Mouse (Mus musculus): ENCODE measurements around the gene Crip3.

The Crip3 gene

DNA sequence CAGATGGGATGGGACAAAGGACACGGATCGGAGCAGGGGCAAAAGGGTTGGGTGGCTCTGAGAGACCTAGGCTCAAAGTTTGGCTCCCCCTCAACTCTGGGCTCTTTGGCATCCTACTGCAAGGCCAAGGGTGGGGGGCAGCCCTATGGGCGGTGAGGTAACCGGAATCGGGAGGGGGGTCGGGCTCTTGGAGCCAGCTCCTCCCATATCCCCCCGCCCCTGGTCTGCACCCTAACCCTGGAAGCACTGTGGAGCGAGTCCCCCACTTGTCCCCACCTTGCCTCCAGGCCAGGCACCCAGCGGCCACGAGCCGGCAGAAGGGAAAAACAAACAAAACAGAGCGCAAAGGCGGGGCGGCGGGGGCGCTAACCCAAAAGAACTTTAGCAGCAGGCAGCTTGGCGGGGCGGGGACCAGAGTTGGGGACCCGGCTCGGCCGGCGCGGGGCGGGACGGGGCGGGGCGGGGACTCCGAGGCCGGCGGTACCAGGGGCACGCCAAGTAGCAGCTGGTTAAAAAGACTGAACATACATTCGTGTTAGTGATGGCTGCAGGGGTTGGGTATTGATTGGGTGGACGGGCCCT, 26.5 kb downstream of the Crip3 start:
- DNase-seq (ENCODE audit: low read depth): no peak

DNA sequence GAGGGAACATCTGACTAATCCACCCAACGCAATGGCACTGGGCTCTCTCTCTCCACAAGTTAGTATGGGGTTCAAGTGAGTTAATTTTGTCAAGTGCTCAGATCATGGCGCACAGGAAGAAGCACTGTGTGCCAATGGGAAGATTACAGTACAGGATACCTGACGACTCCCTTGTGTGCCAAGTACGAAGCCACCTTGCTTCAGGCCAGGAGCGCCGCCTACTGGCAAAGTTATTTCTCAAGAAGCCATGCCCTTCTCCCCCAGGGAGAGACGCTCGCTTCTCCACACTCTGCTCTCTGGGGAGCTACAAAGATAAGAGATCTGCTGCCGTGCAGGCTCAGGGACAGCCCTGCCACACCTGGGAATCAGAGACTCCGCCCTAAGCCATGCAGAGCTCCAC, 29.1 kb downstream of the Crip3 start:
- DNase-seq (ENCODE audit: low read depth): peak; percentile 66

DNA sequence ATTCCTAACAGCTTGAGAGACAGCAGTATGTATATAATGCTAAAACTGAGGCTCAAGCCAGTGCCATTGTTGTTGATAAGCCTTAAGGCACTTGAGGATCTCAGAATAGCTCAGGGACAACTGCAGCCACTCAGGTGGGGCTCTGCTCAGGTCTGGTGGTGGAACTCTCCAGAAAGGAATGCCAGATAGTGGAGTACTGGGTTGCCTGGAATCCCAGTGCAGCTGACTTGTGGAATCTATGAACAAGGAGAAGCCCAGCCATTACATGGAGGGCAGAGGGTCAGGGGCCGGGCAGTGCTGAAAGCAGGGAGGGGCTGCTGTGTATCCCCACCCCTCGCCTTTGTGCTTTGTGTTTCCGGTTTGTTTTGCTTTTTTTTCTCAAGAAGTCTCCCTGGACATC, 29.7 kb downstream of the Crip3 start:
- no peak for DNase-seq (ENCODE audit: low read depth)

DNA sequence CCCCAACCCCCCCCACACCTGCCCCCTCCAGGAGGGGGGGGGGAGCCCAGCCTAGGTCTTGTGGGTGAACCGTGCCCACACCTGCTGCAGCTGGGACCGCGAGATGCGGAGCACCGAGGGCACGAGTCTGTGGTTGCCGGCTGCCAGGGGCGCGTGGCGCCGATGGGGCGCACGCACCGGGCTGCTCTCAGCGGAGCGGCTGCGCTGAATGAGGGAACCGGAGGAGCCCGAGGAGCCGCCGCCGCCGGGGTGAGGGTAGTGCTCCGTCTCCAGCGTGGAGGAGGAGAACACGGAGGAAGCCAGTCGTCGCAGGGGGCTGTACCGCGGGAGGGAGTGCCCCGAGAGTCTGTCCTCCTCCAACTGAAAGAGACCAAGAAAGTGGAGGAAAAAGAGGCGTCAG, 31.9 kb downstream of the Crip3 start:
- DNase-seq (ENCODE audit: low read depth): no peak

DNA sequence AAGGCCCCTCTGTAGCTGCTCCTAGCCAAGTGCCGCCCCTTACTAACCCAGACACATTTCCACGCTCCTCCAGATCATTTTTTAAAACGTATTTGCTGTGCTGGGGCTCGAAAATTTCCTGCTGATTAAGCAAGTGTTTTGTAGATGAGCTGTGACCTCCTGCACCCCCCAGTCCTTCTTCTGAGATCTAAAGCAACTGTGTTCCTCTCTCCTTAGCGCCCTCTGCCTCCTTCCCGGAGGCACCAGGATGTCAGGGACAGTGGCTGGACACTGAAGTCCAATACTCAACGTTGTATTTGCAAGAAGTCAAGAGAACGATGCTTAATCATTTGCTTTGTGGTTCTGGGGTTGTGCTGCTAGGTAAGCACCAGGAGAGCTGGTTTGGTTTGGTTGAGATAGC, 32.6 kb downstream of the Crip3 start:
- DNase-seq (ENCODE audit: low read depth): no peak

DNA sequence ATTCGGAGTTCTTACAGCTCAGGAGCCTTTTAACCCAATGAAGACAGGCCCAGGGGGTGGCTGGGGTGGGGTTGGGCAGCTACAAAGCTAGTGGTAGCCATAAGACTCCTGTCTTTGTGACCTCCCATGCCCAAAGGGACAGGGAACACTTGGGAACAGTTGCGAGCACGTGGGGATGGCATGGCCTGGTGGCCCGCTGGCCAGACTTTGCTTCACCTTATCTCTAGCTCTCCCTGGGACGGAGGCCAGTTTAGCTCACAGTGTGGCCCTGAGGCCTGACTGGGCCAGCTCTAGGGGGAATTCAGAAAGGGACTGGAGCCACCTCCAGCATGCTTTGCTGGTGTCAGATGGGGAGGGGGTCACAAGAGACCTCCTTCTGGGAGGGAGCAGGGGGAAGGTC, 33.5 kb downstream of the Crip3 start:
- DNase-seq (ENCODE audit: low read depth): no peak

DNA sequence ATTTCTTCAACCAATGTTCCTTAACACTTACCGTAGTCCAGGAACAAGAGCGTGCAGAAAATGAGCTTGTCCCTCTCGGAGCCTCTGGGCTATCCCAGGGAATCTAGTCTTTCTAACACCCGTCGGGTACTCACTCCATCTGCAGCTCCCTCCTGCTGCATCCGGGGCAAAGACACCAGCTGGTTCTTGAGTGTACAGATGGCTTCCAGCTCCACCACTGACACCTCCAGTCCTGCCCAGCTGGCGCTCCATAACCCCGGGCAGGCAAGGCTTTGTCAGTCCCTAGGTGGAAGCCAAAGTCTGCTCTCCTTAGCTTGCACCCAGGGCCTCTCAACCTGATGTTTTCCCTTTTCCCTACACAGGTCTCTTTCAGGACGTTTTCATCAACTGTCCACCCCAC, 39.1 kb downstream of the Crip3 start:
- DNase-seq (ENCODE audit: low read depth): no peak

DNA sequence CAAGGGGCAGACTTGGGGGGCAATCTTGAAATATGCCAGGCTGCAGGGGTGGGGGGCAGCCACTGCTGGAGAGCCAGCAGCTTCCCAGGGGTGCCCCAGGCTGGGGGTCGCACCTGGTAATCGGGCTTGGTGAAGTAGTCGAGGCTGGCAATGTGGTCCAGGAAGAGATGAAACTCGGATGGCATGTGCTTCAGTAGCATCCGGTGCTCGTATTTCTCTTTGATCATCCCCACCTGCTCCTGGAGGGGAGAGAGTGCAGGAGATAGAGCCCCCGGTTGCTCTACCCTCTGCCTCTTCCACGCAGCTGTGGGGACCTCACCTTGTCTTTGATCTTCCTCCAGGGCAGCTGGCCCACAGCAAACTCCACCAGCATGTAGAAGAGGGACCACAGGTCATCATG, 47.9 kb downstream of the Crip3 start:
- no peak for DNase-seq (ENCODE audit: low read depth)

DNA sequence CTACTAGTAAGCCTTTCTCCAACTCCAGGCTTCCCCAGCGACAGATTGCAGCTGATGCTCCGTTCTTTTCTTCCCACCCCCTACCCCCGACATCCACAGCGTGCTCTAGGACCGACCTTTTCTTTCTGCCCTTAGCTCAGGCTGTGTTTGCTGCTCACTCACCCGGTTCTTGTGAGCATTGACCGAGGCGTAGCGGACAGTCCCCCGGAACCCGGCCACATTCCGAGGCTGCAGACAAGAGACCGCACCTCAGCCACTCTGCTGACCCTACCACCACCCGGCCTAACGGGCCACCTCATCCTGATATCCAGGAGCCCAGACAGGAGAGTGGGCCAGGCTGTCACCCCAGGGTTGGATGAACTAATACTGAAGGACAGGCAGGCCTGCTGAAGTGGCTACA, 48.6 kb downstream of the Crip3 start:
- DNase-seq (ENCODE audit: low read depth): no peak

All from 416B (cell line).